Comparison of ENCODE assay signal across 19 mouse cellular contexts in genomic region chr19:56120723-56121122, GRCm38 (mm10).
DNase-seq lines count a peak whose midpoint lies in the region; ATAC-seq and TF ChIP-seq lines count a peak whose summit lies in the region.
"Had no signal": no experiment of that assay in that cellular context is flagged by ENCODE, and none has a peak within 500 bp of the region (broad histone marks: within the 10 kb centered on the region; RNA-seq: fewer than 3 reads in every experiment).

No protein-coding gene starts in this region.

- TF ChIP-seq EP300 in heart, postnatal 0 days (IDR thresholded peaks at IDR 0.05; ENCODE audit: low read depth), result no peak

- no peaks in the 10 kb centered on the region for H3K4me1 ChIP-seq in heart, postnatal 0 days (ENCODE audit: control insufficient read depth, insufficient read depth)
- peaks cover 5% of the 10 kb centered on the region; the same call in 1 of the 2 replicates for H3K4me1 ChIP-seq in heart, embryonic 11.5 days (ENCODE audit: control insufficient read depth, insufficient read depth, low read length)
- no peaks in the 10 kb centered on the region for H3K4me1 ChIP-seq in midbrain, postnatal 0 days (ENCODE audit: insufficient read depth, low read length)
- peaks cover 7% of the 10 kb centered on the region; the same call in 1 of the 2 replicates for H3K4me1 ChIP-seq in midbrain, embryonic 15.5 days
- H3K4me1 ChIP-seq: megakaryocyte, embryonic 14.5 days had no signal

- 17% methylated on average over 7 of the region's 7 CpGs for WGBS in heart, postnatal 0 days
- WGBS in heart, embryonic 11.5 days (ENCODE audit: insufficient replicate concordance), result 58% methylated on average over 7 of the region's 7 CpGs
- 86% methylated on average over 7 of the region's 7 CpGs for WGBS in midbrain, postnatal 0 days
- WGBS in midbrain, embryonic 15.5 days, result 84% methylated on average over 7 of the region's 7 CpGs

- no peaks in the 10 kb centered on the region for H3K36me3 ChIP-seq in heart, postnatal 0 days (replicated peaks; ENCODE audit: control insufficient read depth, insufficient read depth, low read length)
- no peaks in the 10 kb centered on the region; the same call in 1 of the 2 replicates for H3K36me3 ChIP-seq in heart, embryonic 11.5 days (ENCODE audit: control insufficient read depth, insufficient read depth, low read length)
- no peaks in the 10 kb centered on the region for H3K36me3 ChIP-seq in midbrain, postnatal 0 days (ENCODE audit: insufficient read depth, low read length)
- H3K36me3 ChIP-seq in midbrain, embryonic 15.5 days (replicated peaks), result no peaks in the 10 kb centered on the region
- H3K36me3 ChIP-seq: limb, embryonic 12.5 days; neural tube, embryonic 12.5 days had no signal

- peak; percentile 24 to 75 for DNase-seq in adrenal gland, adult (ENCODE audit: inconsistent age in 2 of 2, low spot score in 1 of 2)
- no peak for DNase-seq in adrenal gland, postnatal 4 days (ENCODE audit: low spot score in 2 of 2)
- peak; percentile 67 for DNase-seq in heart, postnatal 0 days (ENCODE audit: low spot score)
- DNase-seq in midbrain, postnatal 0 days (ENCODE audit: low spot score), result peak; percentile 27
- peak; percentile 30 for DNase-seq in adrenal gland, postnatal 25 days
- no peak for DNase-seq in thymus, postnatal 10 days (ENCODE audit: low spot score in 2 of 2)
- DNase-seq: cerebellum, adult 9-11 months; gastrocnemius, adult 2 months; kidney, adult 2 months; kidney, postnatal 25 days; thymus, adult 2 months had no signal

- H3K27me3 ChIP-seq in heart, postnatal 0 days (ENCODE audit: control insufficient read depth, insufficient read depth, low read length), result no peaks in the 10 kb centered on the region; the same call in 1 of the 2 replicates
- no peaks in the 10 kb centered on the region for H3K27me3 ChIP-seq in heart, embryonic 11.5 days (ENCODE audit: control insufficient read depth, insufficient read depth, low read length)
- H3K27me3 ChIP-seq in midbrain, postnatal 0 days (ENCODE audit: insufficient read depth, low read length), result no peaks in the 10 kb centered on the region
- H3K27me3 ChIP-seq in midbrain, embryonic 15.5 days (replicated peaks), result no peaks in the 10 kb centered on the region
- H3K27me3 ChIP-seq: megakaryocyte, embryonic 14.5 days; neural tube, embryonic 12.5 days had no signal

- H3K27ac ChIP-seq in heart, postnatal 0 days (ENCODE audit: low read depth), result no peak overlapping the region
- no peak overlapping the region for H3K27ac ChIP-seq in heart, embryonic 11.5 days (ENCODE audit: low read depth, low read length)
- no peak overlapping the region for H3K27ac ChIP-seq in midbrain, postnatal 0 days (ENCODE audit: low read depth, low read length)
- H3K27ac ChIP-seq in midbrain, embryonic 15.5 days, result no peak overlapping the region
- H3K27ac ChIP-seq: gastrocnemius, adult 2 months; limb, embryonic 12.5 days; liver, embryonic 14.5 days; neural tube, embryonic 12.5 days had no signal

- H3K9me3 ChIP-seq in heart, postnatal 0 days (replicated peaks; ENCODE audit: control insufficient read depth, low read length), result peaks cover 5% of the 10 kb centered on the region; the same call in 1 of the 2 replicates
- H3K9me3 ChIP-seq in heart, embryonic 11.5 days (replicated peaks; ENCODE audit: control insufficient read depth, low read length), result no peaks in the 10 kb centered on the region
- H3K9me3 ChIP-seq in midbrain, postnatal 0 days (ENCODE audit: low read length), result no peaks in the 10 kb centered on the region
- no peaks in the 10 kb centered on the region for H3K9me3 ChIP-seq in midbrain, embryonic 15.5 days

- H3K4me3 ChIP-seq in heart, postnatal 0 days (ENCODE audit: low read depth, low read length), result no peak overlapping the region
- no peak overlapping the region for H3K4me3 ChIP-seq in heart, embryonic 11.5 days (ENCODE audit: low read depth, low read length)
- H3K4me3 ChIP-seq in midbrain, postnatal 0 days (ENCODE audit: low read depth, low read length), result no peak overlapping the region
- H3K4me3 ChIP-seq in midbrain, embryonic 15.5 days, result no peak overlapping the region
- H3K4me3 ChIP-seq: gastrocnemius, adult 2 months; limb, embryonic 12.5 days; megakaryocyte, embryonic 14.5 days; neural tube, embryonic 12.5 days had no signal

- ATAC-seq in heart, postnatal 0 days (ENCODE audit: insufficient read depth, low read depth), result peak; percentile 49; the same call in 1 of the 2 replicates
- no peak for ATAC-seq in heart, embryonic 11.5 days (replicated peaks; ENCODE audit: insufficient number of reproducible peaks, low FRiP score, low TSS enrichment)
- no peak for ATAC-seq in midbrain, postnatal 0 days (ENCODE audit: low FRiP score)
- no peak for ATAC-seq in midbrain, embryonic 15.5 days (replicated peaks)
- ATAC-seq: forebrain, embryonic 16.5 days; Patski had no signal

- TF ChIP-seq CTCF in heart, postnatal 0 days (IDR thresholded peaks at IDR 0.05; ENCODE audit: low read depth), result no peak
- no peak for TF ChIP-seq CTCF in midbrain, postnatal 0 days (IDR thresholded peaks at IDR 0.05)

- H3K4me2 ChIP-seq in heart, postnatal 0 days (ENCODE audit: low read depth, low read length), result peak overlapping the region; percentile 26; the same call in 1 of the 2 replicates
- no peak overlapping the region for H3K4me2 ChIP-seq in heart, embryonic 11.5 days
- H3K4me2 ChIP-seq in midbrain, postnatal 0 days (ENCODE audit: low read depth, low read length, poor library complexity, severe bottlenecking), result no peak overlapping the region
- no peak overlapping the region for H3K4me2 ChIP-seq in midbrain, embryonic 15.5 days
- H3K4me2 ChIP-seq: limb, embryonic 12.5 days; neural tube, embryonic 12.5 days had no signal

- no peak overlapping the region for H3K9ac ChIP-seq in heart, postnatal 0 days (replicated peaks; ENCODE audit: low read depth, low read length)
- H3K9ac ChIP-seq in heart, embryonic 11.5 days (ENCODE audit: low read depth, low read length), result no peak overlapping the region
- H3K9ac ChIP-seq in midbrain, postnatal 0 days (replicated peaks; ENCODE audit: low read length, poor library complexity, severe bottlenecking), result no peak overlapping the region
- no peak overlapping the region for H3K9ac ChIP-seq in midbrain, embryonic 15.5 days
- H3K9ac ChIP-seq: limb, embryonic 12.5 days; liver, embryonic 14.5 days; neural tube, embryonic 12.5 days had no signal

Comparison
In these comparisons a context has a peak if more than half of its experiments do, and no peak if none do; other contexts are left out.
1. DNase-seq: peak in adrenal gland, adult (2 of 2), heart, postnatal 0 days (single experiment), midbrain, postnatal 0 days (single experiment) and adrenal gland, postnatal 25 days (single experiment); none in adrenal gland, postnatal 4 days (0 of 2) and thymus, postnatal 10 days (0 of 2).